ENCODE assay signal across 8 mouse cellular contexts in the genomic region with DNA sequence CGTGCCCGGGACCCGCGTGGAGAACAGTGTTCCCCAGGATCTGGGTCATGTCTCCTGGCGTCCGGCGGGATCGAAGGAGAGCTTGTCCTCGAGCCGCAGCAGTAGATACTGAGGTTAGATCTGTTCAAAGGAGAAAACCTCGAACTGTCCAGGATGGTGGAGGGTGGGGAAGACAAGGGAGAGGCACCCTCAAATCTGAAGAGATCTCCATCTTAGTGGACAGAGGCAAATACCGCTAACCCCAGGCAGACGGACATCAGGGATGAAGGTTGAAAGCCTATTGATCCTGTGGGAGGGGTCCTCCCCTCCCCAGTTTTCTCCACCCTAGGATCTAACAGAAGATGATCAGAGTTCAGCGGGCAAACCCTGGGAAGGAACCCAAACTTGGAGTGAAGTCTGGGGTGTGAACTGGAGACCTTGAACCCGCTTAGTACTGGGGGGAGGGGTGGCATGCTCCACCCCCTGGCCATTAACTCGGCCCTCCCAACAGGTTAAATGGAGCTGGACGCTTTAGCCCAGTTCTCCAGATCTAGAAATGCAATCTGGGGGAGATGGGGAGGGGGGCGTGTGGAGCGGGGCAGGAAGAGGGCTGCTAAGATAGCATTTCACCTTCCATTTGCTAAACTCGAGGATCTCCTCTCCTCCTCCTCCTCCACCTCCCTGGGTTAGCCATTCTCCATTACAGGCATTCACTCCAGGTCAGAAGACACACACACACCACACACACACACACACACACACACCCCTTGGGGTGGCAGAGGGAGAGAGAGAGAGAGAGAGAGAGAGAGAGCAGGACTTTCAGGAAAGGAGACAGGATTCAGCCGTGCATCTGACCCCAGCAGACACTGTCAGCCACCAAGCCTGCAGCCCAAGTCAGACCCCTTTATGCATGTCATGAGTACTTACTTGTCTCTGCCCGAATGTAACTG. TPM values are rescaled to one million over a fixed set of nuclear protein-coding genes. Genes with fewer than 3 reads are reported as not detected.
A peak's percentile ranks its signal among the peaks of the same experiment; 100 is the strongest.
DNase-seq lines count a peak whose midpoint lies in the region; ATAC-seq and TF ChIP-seq lines count a peak whose summit lies in the region.

No protein-coding gene starts in this region.

- peak overlapping the region; percentile 99 for H3K4me2 ChIP-seq in heart, embryonic 16.5 days (ENCODE audit: low read depth, low read length)

- no peak for DNase-seq in limb, embryonic 10.5 days (ENCODE audit: low spot score)
- no peak for DNase-seq in ovary, adult 18-20 months (ENCODE audit: low spot score)
- no peak for DNase-seq in urinary bladder, postnatal 10 days (ENCODE audit: low spot score)

- no peaks in the 10 kb centered on the region; the same call in 1 of the 2 replicates for H3K36me3 ChIP-seq in erythroblast, embryonic 14.5 days (ENCODE audit: control insufficient read depth)
- H3K36me3 ChIP-seq in heart, embryonic 16.5 days (ENCODE audit: control insufficient read depth, insufficient read depth): no peaks in the 10 kb centered on the region
- H3K36me3 ChIP-seq in limb, embryonic 10.5 days: peaks cover 7% of the 10 kb centered on the region; the same call in 1 of the 2 replicates

- no peak for TF ChIP-seq CTCF in bone marrow macrophage, adult 2 months (IDR thresholded peaks at IDR 0.05; ENCODE audit: low read depth, low read length)
- TF ChIP-seq CTCF in olfactory bulb, adult 2 months (IDR thresholded peaks at IDR 0.05; ENCODE audit: insufficient read depth, low read depth, low read length): no peak

- no peak for TF ChIP-seq POLR2A in bone marrow macrophage, adult 2 months (IDR thresholded peaks at IDR 0.05; ENCODE audit: borderline replicate concordance, low read depth, low read length)
- no peak for TF ChIP-seq POLR2A in olfactory bulb, adult 2 months (IDR thresholded peaks at IDR 0.05; ENCODE audit: insufficient read depth, low read depth, low read length)

- WGBS in heart, embryonic 16.5 days: 11% methylated on average over 22 of the region's 22 CpGs
- WGBS in limb, embryonic 10.5 days: 6% methylated on average over 22 of the region's 22 CpGs
- WGBS in olfactory bulb, adult 2 months: 13% methylated on average over 22 of the region's 22 CpGs

- ATAC-seq in erythroblast, adult 5-6 weeks (replicated peaks; ENCODE audit: low FRiP score, poor library complexity, severe bottlenecking): no peak
- ATAC-seq in heart, embryonic 16.5 days (replicated peaks; ENCODE audit: extremely low read depth, insufficient read depth, low FRiP score): 0 out of 2 replicates have a peak, but pooled peaks have one; percentile 10

- peaks cover 6% of the 10 kb centered on the region; the same call in 1 of the 2 replicates for H3K4me1 ChIP-seq in erythroblast, embryonic 14.5 days (ENCODE audit: control insufficient read depth)
- H3K4me1 ChIP-seq in bone marrow macrophage, adult 2 months (ENCODE audit: control insufficient read depth, insufficient read depth, low read length): peaks cover 15% of the 10 kb centered on the region
- H3K4me1 ChIP-seq in heart, embryonic 16.5 days (ENCODE audit: control insufficient read depth, insufficient read depth, low read length): peaks cover 14% of the 10 kb centered on the region
- H3K4me1 ChIP-seq in limb, embryonic 10.5 days: peaks cover 50% of the 10 kb centered on the region
- H3K4me1 ChIP-seq in olfactory bulb, adult 2 months (ENCODE audit: control insufficient read depth, insufficient read depth, low read length): peaks cover 11% of the 10 kb centered on the region; the same call in 1 of the 2 replicates

- H3K4me3 ChIP-seq in erythroblast, embryonic 14.5 days (replicated peaks): peak overlapping the region; percentile 54
- H3K4me3 ChIP-seq in bone marrow macrophage, adult 2 months (ENCODE audit: insufficient read depth, low read length): peak overlapping the region; percentile 34
- peak overlapping the region; percentile 72 for H3K4me3 ChIP-seq in heart, embryonic 16.5 days (ENCODE audit: low read length)
- peak overlapping the region; percentile 75 for H3K4me3 ChIP-seq in limb, embryonic 10.5 days
- H3K4me3 ChIP-seq in olfactory bulb, adult 2 months (ENCODE audit: insufficient read depth, low read depth, low read length): peak overlapping the region; percentile 65

- no peak overlapping the region for H3K27ac ChIP-seq in bone marrow macrophage, adult 2 months (ENCODE audit: insufficient read depth, low read depth, low read length)
- H3K27ac ChIP-seq in heart, embryonic 16.5 days (ENCODE audit: low read length): no peak overlapping the region
- peak overlapping the region; percentile 84 for H3K27ac ChIP-seq in limb, embryonic 10.5 days
- no peak overlapping the region for H3K27ac ChIP-seq in olfactory bulb, adult 2 months (ENCODE audit: insufficient read depth, low read depth, low read length)

- peak overlapping the region; percentile 79 for H3K9ac ChIP-seq in heart, embryonic 16.5 days (ENCODE audit: low read length)

- no peaks in the 10 kb centered on the region for H3K9me3 ChIP-seq in erythroblast, embryonic 14.5 days (ENCODE audit: control insufficient read depth, low read length)
- no peaks in the 10 kb centered on the region for H3K9me3 ChIP-seq in heart, embryonic 16.5 days (replicated peaks; ENCODE audit: control insufficient read depth, low read length)
- H3K9me3 ChIP-seq in limb, embryonic 10.5 days (replicated peaks): no peaks in the 10 kb centered on the region

- H3K27me3 ChIP-seq in erythroblast, embryonic 14.5 days (ENCODE audit: control insufficient read depth): peaks cover 41% of the 10 kb centered on the region
- H3K27me3 ChIP-seq in heart, embryonic 16.5 days (ENCODE audit: control insufficient read depth, insufficient read depth, low read length): no peaks in the 10 kb centered on the region
- H3K27me3 ChIP-seq in limb, embryonic 10.5 days (ENCODE audit: low read depth, poor library complexity, severe bottlenecking): peaks cover 11% of the 10 kb centered on the region

RNA-seq across cellular contexts. Expression of a gene that starts 0.9 kb away (rescaled TPM):
- 0.05 TPM in 2 replicates for polyA plus RNA-seq in erythroblast, embryonic 14.5 days (2012)
- not detected in 2 replicates for total RNA-seq in erythroblast, adult 5-6 weeks (2015; ENCODE audit: low replicate concordance)
- 0.09 TPM in 1 of 2 replicates, not detected in the other for total RNA-seq in erythroblast, adult 5-6 weeks (2017; ENCODE audit: low replicate concordance)
- polyA plus RNA-seq in bone marrow macrophage, adult 2 months (2012; ENCODE audit: insufficient read depth, insufficient read length, missing spikeins): 0.25 TPM in 1 of 2 replicates, not detected in the other
- 0.79 and 0.94 TPM in 2 replicates for polyA plus RNA-seq in heart, embryonic 16.5 days (2015; fragmentation: Nextera tagmentation; extraction: Ambion mirVana)
- polyA plus RNA-seq in limb, embryonic 10.5 days (2016; fragmentation: Nextera tagmentation; extraction: Ambion mirVana): 3.4 and 5.4 TPM in 2 replicates
- polyA plus RNA-seq in olfactory bulb, adult 2 months (2012; ENCODE audit: insufficient read depth, insufficient read length, low replicate concordance, missing spikeins): 101 TPM in 1 of 2 replicates, not detected in the other

RNA-seq across cellular contexts. Expression of a gene that starts 15.6 kb away (rescaled TPM):
- polyA plus RNA-seq in erythroblast, embryonic 14.5 days (2012): 0.17 and 0.29 TPM in 2 replicates
- 0.84 and 3.5 TPM in 2 replicates for total RNA-seq in erythroblast, adult 5-6 weeks (2015; ENCODE audit: low replicate concordance)
- 1.9 and 5.2 TPM in 2 replicates for total RNA-seq in erythroblast, adult 5-6 weeks (2017; ENCODE audit: low replicate concordance)
- polyA plus RNA-seq in bone marrow macrophage, adult 2 months (2012; ENCODE audit: insufficient read depth, insufficient read length, missing spikeins): 4.4 and 5.5 TPM in 2 replicates
- polyA plus RNA-seq in heart, embryonic 16.5 days (2015; fragmentation: Nextera tagmentation; extraction: Ambion mirVana): 23.2 and 24.5 TPM in 2 replicates
- 39.2 and 45.4 TPM in 2 replicates for polyA plus RNA-seq in limb, embryonic 10.5 days (2016; fragmentation: Nextera tagmentation; extraction: Ambion mirVana)
- polyA plus RNA-seq in olfactory bulb, adult 2 months (2012; ENCODE audit: insufficient read depth, insufficient read length, low replicate concordance, missing spikeins): not detected in 2 replicates

RNA-seq across cellular contexts. Expression of a gene that starts 16.4 kb away (rescaled TPM):
- 7.0 and 7.7 TPM in 2 replicates for polyA plus RNA-seq in erythroblast, embryonic 14.5 days (2012)
- 9.2 and 14.0 TPM in 2 replicates for total RNA-seq in erythroblast, adult 5-6 weeks (2015; ENCODE audit: low replicate concordance)
- total RNA-seq in erythroblast, adult 5-6 weeks (2017; ENCODE audit: low replicate concordance): 8.0 and 11.6 TPM in 2 replicates
- polyA plus RNA-seq in bone marrow macrophage, adult 2 months (2012; ENCODE audit: insufficient read depth, insufficient read length, missing spikeins): 38.5 and 42.1 TPM in 2 replicates
- 64.4 and 68.6 TPM in 2 replicates for polyA plus RNA-seq in heart, embryonic 16.5 days (2015; fragmentation: Nextera tagmentation; extraction: Ambion mirVana)
- 69.8 and 75.3 TPM in 2 replicates for polyA plus RNA-seq in limb, embryonic 10.5 days (2016; fragmentation: Nextera tagmentation; extraction: Ambion mirVana)
- polyA plus RNA-seq in olfactory bulb, adult 2 months (2012; ENCODE audit: insufficient read depth, insufficient read length, low replicate concordance, missing spikeins): not detected in 2 replicates

RNA-seq across cellular contexts. Expression of a gene that starts 24.4 kb away (rescaled TPM):
- polyA plus RNA-seq in erythroblast, embryonic 14.5 days (2012): 0.29 and 0.33 TPM in 2 replicates
- not detected in 2 replicates for total RNA-seq in erythroblast, adult 5-6 weeks (2015; ENCODE audit: low replicate concordance)
- total RNA-seq in erythroblast, adult 5-6 weeks (2017; ENCODE audit: low replicate concordance): 0.42 and 0.60 TPM in 2 replicates
- polyA plus RNA-seq in bone marrow macrophage, adult 2 months (2012; ENCODE audit: insufficient read depth, insufficient read length, missing spikeins): 3.0 and 3.6 TPM in 2 replicates
- polyA plus RNA-seq in heart, embryonic 16.5 days (2015; fragmentation: Nextera tagmentation; extraction: Ambion mirVana): 38.0 and 45.8 TPM in 2 replicates
- 87.5 and 90.8 TPM in 2 replicates for polyA plus RNA-seq in limb, embryonic 10.5 days (2016; fragmentation: Nextera tagmentation; extraction: Ambion mirVana)
- polyA plus RNA-seq in olfactory bulb, adult 2 months (2012; ENCODE audit: insufficient read depth, insufficient read length, low replicate concordance, missing spikeins): not detected in 2 replicates

RNA-seq across cellular contexts. Expression of a gene that starts 55.7 kb away (rescaled TPM):
- not detected in 2 replicates for polyA plus RNA-seq in erythroblast, embryonic 14.5 days (2012)
- not detected in 2 replicates for total RNA-seq in erythroblast, adult 5-6 weeks (2015; ENCODE audit: low replicate concordance)
- 0.28 TPM in 1 of 2 replicates, not detected in the other for total RNA-seq in erythroblast, adult 5-6 weeks (2017; ENCODE audit: low replicate concordance)
- polyA plus RNA-seq in bone marrow macrophage, adult 2 months (2012; ENCODE audit: insufficient read depth, insufficient read length, missing spikeins): not detected in 2 replicates
- polyA plus RNA-seq in heart, embryonic 16.5 days (2015; fragmentation: Nextera tagmentation; extraction: Ambion mirVana): 0.14 and 0.25 TPM in 2 replicates
- 0.20 and 0.28 TPM in 2 replicates for polyA plus RNA-seq in limb, embryonic 10.5 days (2016; fragmentation: Nextera tagmentation; extraction: Ambion mirVana)
- not detected in 2 replicates for polyA plus RNA-seq in olfactory bulb, adult 2 months (2012; ENCODE audit: insufficient read depth, insufficient read length, low replicate concordance, missing spikeins)
